Mouse (Mus musculus): ENCODE data around the gene Tbc1d17.
"Not testable (repeated sequence)": the region's sequence is repeated elsewhere in the genome, so short reads cannot be mapped to it uniquely, and the experiment has no call there.

The Tbc1d17 gene

GRCm38 (mm10) chr7:44848561-44849415 is at the start of gene Tbc1d17, which contains the start of gene Akt1s1:
Gene Tbc1d17 (minus strand): TSS chr7:44849079.
Gene Akt1s1 (plus strand): TSS chr7:44848991.
- peak; percentile 99 for DNase-seq (ENCODE audit: low spot score)

DNA sequence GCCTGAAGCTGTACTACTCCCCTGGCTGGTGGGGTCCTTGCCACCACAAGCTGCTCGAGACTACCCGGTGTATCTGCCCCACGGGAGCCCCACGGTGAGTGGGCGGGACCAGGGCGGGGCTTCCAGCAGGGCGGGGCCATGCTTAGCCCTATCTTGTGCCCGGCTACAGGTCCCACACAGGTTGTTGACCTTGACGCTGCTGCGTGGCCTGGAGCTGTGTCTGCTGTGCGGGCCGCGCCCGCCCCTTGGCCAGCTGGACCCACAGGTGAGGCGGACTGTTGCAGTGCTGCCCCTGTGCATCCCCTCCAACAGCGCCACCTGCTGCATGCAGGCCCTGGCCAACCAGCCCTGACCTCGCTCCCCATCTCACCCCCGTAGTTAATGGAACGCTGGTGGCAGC is 49.7 kb upstream of the Tbc1d17 start:
- DNase-seq (ENCODE audit: low spot score): no peak

GRCm38 (mm10) chr7:44896499-44896898 is 47.6 kb upstream of the Tbc1d17 start:
- no peak for DNase-seq (ENCODE audit: low spot score)

- DNase-seq (ENCODE audit: low spot score): peak; percentile 93
Measured at GRCm38 (mm10) chr7:44895593-44896434, 46.9 kb upstream of the Tbc1d17 start, which contains the start of gene Fuz. Gene Fuz (plus strand): TSS chr7:44896079.

GRCm38 (mm10) chr7:44895206-44895592 is 46.3 kb upstream of the Tbc1d17 start:
- DNase-seq (ENCODE audit: low spot score): no peak

DNA sequence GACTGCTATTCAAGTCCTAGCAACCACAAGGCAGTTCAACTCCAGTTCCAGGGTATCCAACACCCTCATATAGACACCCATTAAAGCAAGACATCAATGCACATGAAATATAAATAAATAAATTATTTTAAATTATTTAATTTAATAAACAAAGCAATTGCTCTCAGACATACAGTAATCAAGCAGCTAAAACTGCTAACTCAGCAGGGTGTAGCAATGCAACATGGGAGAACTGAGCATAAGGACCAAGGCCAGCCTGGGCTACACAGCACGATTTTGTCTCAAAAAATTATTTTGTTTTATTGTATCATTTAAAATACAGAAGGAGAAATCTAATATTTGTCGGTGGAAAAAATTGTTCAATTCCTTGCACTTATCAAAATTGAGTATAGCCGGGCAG is 45.3 kb upstream of the Tbc1d17 start:
- no peak for DNase-seq (ENCODE audit: low spot score)

DNA sequence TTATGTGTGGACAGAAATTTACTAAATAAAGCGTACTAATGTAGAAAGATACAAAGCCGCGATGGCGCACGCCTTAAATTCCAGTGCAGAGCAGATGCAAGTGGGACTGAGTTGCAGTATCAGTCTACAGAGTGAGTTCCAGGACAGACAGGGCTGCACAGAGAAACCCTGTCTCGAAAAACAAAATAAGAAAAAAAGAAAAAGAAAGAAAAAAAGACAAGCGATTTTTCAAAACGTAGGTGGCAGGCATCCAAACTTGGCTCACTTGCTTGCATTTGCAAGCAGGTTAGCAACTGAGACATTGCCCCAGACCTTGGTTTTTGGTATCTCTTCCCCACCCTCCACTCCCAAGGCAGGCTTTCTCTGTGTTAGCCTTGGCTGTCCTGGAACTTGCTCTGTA is 44.3 kb upstream of the Tbc1d17 start:
- peak; percentile 50 for DNase-seq (ENCODE audit: low spot score)

DNA sequence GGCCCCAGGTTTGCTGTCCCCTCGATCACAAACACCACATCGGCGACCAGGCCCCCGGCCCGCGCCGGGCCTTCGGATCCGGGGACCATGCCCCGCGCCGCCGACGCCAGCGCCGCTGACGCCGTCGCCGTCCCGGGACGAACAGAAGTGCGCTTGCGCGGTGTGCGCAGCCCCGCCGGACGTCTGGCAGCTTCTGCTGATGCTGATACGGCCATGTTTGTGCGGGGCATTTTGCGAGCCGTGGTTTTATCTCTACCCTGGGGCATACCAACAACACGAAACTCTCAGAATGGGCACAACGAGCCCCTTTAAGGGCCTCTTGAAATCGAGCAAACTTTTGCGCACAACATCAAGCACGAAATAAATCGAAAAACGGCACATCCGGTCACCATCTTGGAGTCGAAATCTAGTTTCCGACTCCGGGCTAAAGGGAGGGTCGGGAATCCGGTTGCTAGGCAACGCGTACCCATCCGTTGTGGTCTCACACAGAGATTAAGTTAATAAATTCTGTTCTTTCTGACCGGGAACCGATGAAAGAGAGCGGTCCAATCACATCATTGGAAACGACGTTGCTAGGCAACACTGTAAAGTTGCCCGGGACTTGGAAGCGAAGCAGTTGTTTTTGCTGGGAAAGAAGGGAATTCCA is 43.5 kb upstream of the Tbc1d17 start, which contains the start of gene Med25:
Gene Med25 (minus strand): TSS at position 437 of the 646 bp plus-strand sequence.
- peak; percentile 89 for DNase-seq (ENCODE audit: low spot score)

- no peak for DNase-seq (ENCODE audit: low spot score)
Measured at GRCm38 (mm10) chr7:44891611-44892010, 42.7 kb upstream of the Tbc1d17 start.

GRCm38 (mm10) chr7:44890737-44891136 is 41.9 kb upstream of the Tbc1d17 start:
- no peak for DNase-seq (ENCODE audit: low spot score)

GRCm38 (mm10) chr7:44890180-44890579 is 41.3 kb upstream of the Tbc1d17 start:
- no peak for DNase-seq (ENCODE audit: low spot score)

DNA sequence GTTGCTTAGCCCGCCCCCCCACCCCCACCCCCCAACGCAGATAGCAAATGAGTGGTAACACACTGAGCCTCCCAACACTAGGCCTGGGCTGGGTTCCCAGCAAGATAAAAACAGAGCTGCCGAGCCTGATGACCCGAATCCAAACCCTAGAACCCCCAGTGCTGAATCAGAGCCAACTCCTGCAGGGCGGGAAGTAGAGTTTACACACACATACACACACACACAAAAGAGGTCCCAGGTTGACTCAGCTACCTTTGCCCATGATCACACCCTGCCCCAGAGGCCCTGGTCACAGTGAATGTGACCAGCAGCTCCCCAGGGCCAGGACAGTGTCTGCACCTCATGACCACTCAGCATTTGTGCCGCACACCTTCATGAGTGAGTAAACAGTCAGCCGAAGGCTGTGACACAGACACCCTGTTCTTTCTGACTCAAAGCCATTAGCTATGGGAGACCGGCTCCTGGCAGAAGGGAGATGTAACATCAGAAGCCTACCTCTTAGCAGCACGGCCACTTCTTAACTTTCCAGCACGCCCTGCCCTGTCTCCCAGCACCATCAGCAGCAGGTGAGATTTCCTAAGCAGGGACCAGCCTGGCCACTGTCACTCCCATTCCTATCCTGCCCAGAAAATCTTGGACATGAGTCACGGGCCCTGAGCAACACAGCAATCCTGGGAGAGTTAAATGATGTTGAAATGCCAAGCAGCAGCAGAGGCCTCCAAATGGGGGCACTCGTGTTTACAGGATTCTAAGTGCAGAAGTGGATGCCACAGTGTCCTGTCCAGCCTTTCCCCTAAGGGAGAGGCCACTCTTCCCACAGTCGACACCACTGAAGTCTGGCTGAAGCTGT is 39.6 kb upstream of the Tbc1d17 start:
- DNase-seq (ENCODE audit: low spot score): peak; percentile 78

DNA sequence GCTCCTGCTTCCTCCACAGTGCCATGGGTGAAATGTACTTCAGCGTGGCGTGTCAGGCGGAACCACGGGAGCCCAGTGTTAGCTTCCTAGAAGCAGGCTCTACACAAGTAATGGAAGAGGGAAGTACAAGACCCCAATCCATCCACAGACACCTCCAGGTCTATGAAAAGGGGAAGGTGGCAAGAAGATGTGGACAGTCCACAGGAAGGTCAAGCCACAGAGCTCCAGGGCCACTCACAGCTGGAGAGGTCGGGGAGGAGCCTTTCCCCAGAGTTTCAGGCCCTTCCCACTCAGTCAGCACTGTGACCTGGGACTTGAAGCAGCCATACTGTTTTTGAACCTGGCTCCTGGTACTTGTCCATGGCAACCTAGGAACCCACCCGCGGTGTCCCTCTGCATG is 38.1 kb upstream of the Tbc1d17 start:
- no peak for DNase-seq (ENCODE audit: low spot score)

- DNase-seq (ENCODE audit: low spot score): no peak
Measured at GRCm38 (mm10) chr7:44884637-44885036, 35.8 kb upstream of the Tbc1d17 start.

GRCm38 (mm10) chr7:44883036-44883435 is 34.2 kb upstream of the Tbc1d17 start:
- DNase-seq (ENCODE audit: low spot score): no peak

GRCm38 (mm10) chr7:44877833-44878232 is 29.0 kb upstream of the Tbc1d17 start:
- DNase-seq (ENCODE audit: low spot score): no peak

- DNase-seq (ENCODE audit: low spot score): not testable (repeated sequence)
Measured at GRCm38 (mm10) chr7:44871774-44872173, 22.9 kb upstream of the Tbc1d17 start.

GRCm38 (mm10) chr7:44871181-44871580 is 22.3 kb upstream of the Tbc1d17 start:
- DNase-seq (ENCODE audit: low spot score): no peak

GRCm38 (mm10) chr7:44870614-44871013 is 21.7 kb upstream of the Tbc1d17 start:
- DNase-seq (ENCODE audit: low spot score): no peak

GRCm38 (mm10) chr7:44869697-44870528 is 21.0 kb upstream of the Tbc1d17 start, which contains the start of gene Ptov1:
Gene Ptov1 (minus strand): TSS chr7:44869788.
- DNase-seq (ENCODE audit: low spot score): peak; percentile 95
